Mouse (Mus musculus) liver, embryonic 14.5 days (tissue): ENCODE data around the gene Eng. TPM values are rescaled to one million over a fixed set of nuclear protein-coding genes. Genes with fewer than 3 reads are reported as not detected.

Experiments used
- ATAC-seq: fragments of 200-750 bp; cut with Nextera tagmentation; 2 replicates; pipeline ENCODE4 v1.8.0; 2017; ENCODE audit warnings: moderate number of reproducible peaks, mild to moderate bottlenecking, moderate library complexity; ENCODE audit not compliant: insufficient read depth
- DNase-seq, 3 experiments: peaks; one replicate each; pipeline ENCODE4 v3.0.0-alpha.2; 2012 to 2013; ENCODE audit warnings: low read depth in 3 of 3, low spot score in 3 of 3
- H3K27ac ChIP-seq: fragments of 300-500 bp; sonication (generic); 2 replicates; pipeline ENCODE4 v1.5.1; 2014; ENCODE audit warnings: moderate library complexity, mild to moderate bottlenecking, control low read depth, inconsistent platforms
- H3K27me3 ChIP-seq: fragments of 300-500 bp; sonication (generic); 2 replicates; pipeline ENCODE4 v1.6.1; 2014; ENCODE audit warnings: mild to moderate bottlenecking, low read length, moderate library complexity; ENCODE audit not compliant: control insufficient read depth, insufficient read depth
- H3K36me3 ChIP-seq: fragments of 300-500 bp; sonication (generic); replicated peaks from 2 replicates; pipeline ENCODE4 v1.6.1; 2014; ENCODE audit warnings: low read depth; ENCODE audit not compliant: control insufficient read depth, insufficient read depth
- H3K4me1 ChIP-seq, 2 experiments: fragments of 200-500 bp in 1 of 2; fragments of 300-500 bp in 1 of 2; sonication (generic) in 1 of 2; replicated peaks; 2 replicates each; pipeline ENCODE4 v1.6.1; 2012 to 2014; ENCODE audit warnings: antibody characterized with exemption in 1 of 2, inconsistent platforms in 1 of 2, low read length in 1 of 2; ENCODE audit not compliant: control insufficient read depth in 2 of 2, insufficient read depth in 2 of 2
- H3K4me2 ChIP-seq: fragments of 300-500 bp; sonication (generic); 2 replicates; pipeline ENCODE4 v1.6.1; 2014; ENCODE audit warnings: low read depth, mild to moderate bottlenecking, control low read depth, moderate library complexity
- H3K4me3 ChIP-seq, 2 experiments: fragments of 200-500 bp in 1 of 2; fragments of 300-500 bp in 1 of 2; sonication (generic) in 1 of 2; 2 replicates each; pipeline ENCODE4 v1.5.1; 2012 to 2014; ENCODE audit warnings: low read depth in 2 of 2, low read length in 2 of 2, mild to moderate bottlenecking in 2 of 2, control low read depth in 1 of 2, inconsistent platforms in 1 of 2, moderate library complexity in 1 of 2; ENCODE audit not compliant: insufficient read depth in 1 of 2
- H3K9ac ChIP-seq: fragments of 300-500 bp; sonication (generic); replicated peaks from 2 replicates; pipeline ENCODE4 v1.6.1; 2014; ENCODE audit warnings: mild to moderate bottlenecking, control low read depth, moderate library complexity
- H3K9me3 ChIP-seq: fragments of 300-500 bp; sonication (generic); 2 replicates; pipeline ENCODE4 v1.6.1; 2016; ENCODE audit warnings: low read length, mixed read lengths; ENCODE audit not compliant: control insufficient read depth
- CTCF ChIP-seq: IDR thresholded peaks from 2 replicates; pipeline ENCODE4 v1.5.1; 2016; ENCODE audit warnings: antibody characterized with exemption, low read depth, control low read depth
- EP300 ChIP-seq: IDR thresholded peaks from 2 replicates; pipeline ENCODE4 v1.6.1; 2016; ENCODE audit warnings: antibody characterized with exemption, low read depth
- WGBS: fragments of 180-500 bp; shearing (Covaris S2); extraction: QIAGEN DNeasy Blood & Tissue Kit; methylation state at CpG from one replicate; pipeline ENCODE4 v1.1.7; 2014; ENCODE audit not compliant: insufficient replicate concordance; 5-methylcytosine and 5-hydroxymethylcytosine counted together
- polyA plus RNA-seq, 2 experiments: library from polyadenylated mRNA; depleted of rRNA in 1 of 2; stranded (reverse) in 1 of 2; unstranded in 1 of 2; fragments of >200 nt; fragmentation: Nextera tagmentation in 1 of 2; extraction: Ambion mirVana in 1 of 2; gene quantifications; 2 replicates each; pipeline versions ENCODE4 v1.2.1 to v1.2.3; 2012 to 2014

The Eng gene
- polyA plus RNA-seq, 2 experiments: 13.9 to 15.4 TPM

GRCm38 (mm10) chr2:32703046-32703445 lies 56.7 kb downstream of the Eng start:
- Histone ChIP-seq H3K27me3 (no peaks in the 10 kb centered on the region), H3K9ac (no peak overlapping the region), H3K36me3 (peaks cover 24% of the 10 kb centered on the region), H3K27ac (no peak overlapping the region), H3K4me2 (peak overlapping the region; percentile 46), H3K9me3 (no peaks in the 10 kb centered on the region), H3K4me3 (no peak overlapping the region), H3K4me1 (0 out of 4 replicates have a peak, but pooled peaks cover 0 to 2% of the 10 kb centered on the region in 2 experiments)
- no peak for ATAC-seq
- 80% methylated on average over 8 of the region's 8 CpGs for WGBS
- no peak for DNase-seq
- TF ChIP-seq EP300 (no peak), CTCF (no peak)

- Histone ChIP-seq H3K4me2 (peak within 1 kb of the TSS; percentile 46), H3K27me3 (no peaks in the 10 kb centered on the region), H3K9ac (no peak within 1 kb of the TSS), H3K36me3 (peaks cover 34% of the 10 kb centered on the region), H3K9me3 (no peaks in the 10 kb centered on the region), H3K27ac (no peak within 1 kb of the TSS), H3K4me1 (0 out of 4 replicates have a peak, but pooled peaks cover 0 to 2% of the 10 kb centered on the region in 2 experiments), H3K4me3 (peak within 1 kb of the TSS; percentile 0 to 23; a peak in 1 of 4 replicates)
- DNase-seq (no peak), ATAC-seq (peak; percentile 40; the same call in 1 of the 2 replicates)
- TF ChIP-seq EP300 (0 out of 2 replicates have a peak, but pooled peaks have one; percentile 6), CTCF (no peak)
- WGBS: 74% methylated on average over 2 of the region's 2 CpGs
Observed at GRCm38 (mm10) chr2:32704021-32704421, 57.6 kb downstream of the Eng start, which contains the start of gene Fpgs. Gene Fpgs (minus strand): TSS chr2:32704145.

GRCm38 (mm10) chr2:32705018-32705417 lies 58.6 kb downstream of the Eng start:
- DNase-seq (no peak), ATAC-seq (no peak)
- no peaks in the 10 kb centered on the region for H3K27me3 ChIP-seq
- H3K36me3 ChIP-seq: peaks cover 44% of the 10 kb centered on the region
- TF ChIP-seq EP300 (no peak), CTCF (no peak)
- H3K27ac ChIP-seq: no peak overlapping the region
- 88% methylated on average over 7 of the region's 7 CpGs for whole genome bisulfite sequencing
- H3K4me2 ChIP-seq: no peak overlapping the region
- no peak overlapping the region for H3K9ac ChIP-seq
- H3K9me3 ChIP-seq: no peaks in the 10 kb centered on the region
- no peak overlapping the region for H3K4me3 ChIP-seq
- H3K4me1 ChIP-seq: 0 out of 4 replicates have a peak, but pooled peaks cover 0 to 2% of the 10 kb centered on the region in 2 experiments

GRCm38 (mm10) chr2:32706971-32707370 lies 60.6 kb downstream of the Eng start:
- ATAC-seq (no peak), DNase-seq (no peak)
- WGBS: 87% methylated on average over 6 of the region's 6 CpGs

GRCm38 (mm10) chr2:32708643-32709042 lies 62.2 kb downstream of the Eng start:
- Histone ChIP-seq H3K27ac (no peak overlapping the region), H3K4me3 (no peak overlapping the region), H3K9ac (no peak overlapping the region), H3K9me3 (no peaks in the 10 kb centered on the region), H3K36me3 (peaks cover 52% of the 10 kb centered on the region), H3K4me2 (no peak overlapping the region), H3K27me3 (no peaks in the 10 kb centered on the region), H3K4me1 (peaks cover 8 to 9% of the 10 kb centered on the region in 2 experiments)
- 20% methylated on average over 3 of the region's 3 CpGs for WGBS
- no peak for TF ChIP-seq EP300
- peak; percentile 92 for TF ChIP-seq CTCF
- DNase-seq (no peak), ATAC-seq (no peak)

More at GRCm38 (mm10) chr2:32706971-32707370, 60.6 kb downstream of the Eng start:
- H3K4me1 ChIP-seq: peaks cover 7 to 8% of the 10 kb centered on the region in 2 experiments
- TF ChIP-seq EP300 (no peak), CTCF (no peak)
- no peaks in the 10 kb centered on the region for H3K27me3 ChIP-seq
- no peak overlapping the region for H3K4me3 ChIP-seq
- H3K27ac ChIP-seq: no peak overlapping the region
- peaks cover 52% of the 10 kb centered on the region for H3K36me3 ChIP-seq
- no peak overlapping the region for H3K4me2 ChIP-seq
- H3K9ac ChIP-seq: no peak overlapping the region
- no peaks in the 10 kb centered on the region for H3K9me3 ChIP-seq
